In genomic region chr7:109690101-109690500, GRCm38 (mm10) we compare ENCODE assay signal across 23 mouse cellular contexts. TPM values are rescaled to one million over a fixed set of nuclear protein-coding genes. Genes with fewer than 3 reads are reported as not detected.
DNase-seq lines count a peak whose midpoint lies in the region; ATAC-seq and TF ChIP-seq lines count a peak whose summit lies in the region.
"Had no signal": no experiment of that assay in that cellular context is flagged by ENCODE, and none has a peak within 500 bp of the region (broad histone marks: within the 10 kb centered on the region; RNA-seq: fewer than 3 reads in every experiment).

No protein-coding gene starts in this region.

- no peak overlapping the region for H3K4me2 ChIP-seq in hindbrain, embryonic 14.5 days (replicated peaks)
- H3K4me2 ChIP-seq in liver, postnatal 0 days (ENCODE audit: low read depth, low read length) = no peak overlapping the region
- no peak overlapping the region for H3K4me2 ChIP-seq in liver, embryonic 12.5 days
- H3K4me2 ChIP-seq: heart, embryonic 11.5 days; hindbrain, embryonic 15.5 days; limb, embryonic 12.5 days; liver, embryonic 15.5 days had no signal

- H3K36me3 ChIP-seq in hindbrain, embryonic 10.5 days = no peaks in the 10 kb centered on the region
- no peaks in the 10 kb centered on the region for H3K36me3 ChIP-seq in hindbrain, embryonic 14.5 days (replicated peaks; ENCODE audit: control insufficient read depth, insufficient read depth)
- no peaks in the 10 kb centered on the region for H3K36me3 ChIP-seq in liver, postnatal 0 days (replicated peaks; ENCODE audit: insufficient read depth, low read length)
- no peaks in the 10 kb centered on the region for H3K36me3 ChIP-seq in liver, embryonic 12.5 days
- H3K36me3 ChIP-seq: forebrain, embryonic 10.5 days; hindbrain, embryonic 15.5 days; limb, embryonic 12.5 days; liver, embryonic 15.5 days had no signal

- TF ChIP-seq CTCF in liver, postnatal 0 days (IDR thresholded peaks at IDR 0.05; ENCODE audit: low read depth) = peak; percentile 43

- WGBS in hindbrain, embryonic 10.5 days = 90% methylated on average over 3 of the region's 3 CpGs
- WGBS in hindbrain, embryonic 14.5 days = 88% methylated on average over 3 of the region's 3 CpGs
- WGBS in liver, postnatal 0 days (ENCODE audit: insufficient replicate concordance) = 81% methylated on average over 3 of the region's 3 CpGs
- 77% methylated on average over 3 of the region's 3 CpGs for WGBS in liver, embryonic 12.5 days (ENCODE audit: insufficient replicate concordance)

- H3K9ac ChIP-seq in hindbrain, embryonic 14.5 days = no peak overlapping the region
- no peak overlapping the region for H3K9ac ChIP-seq in liver, postnatal 0 days (replicated peaks)
- no peak overlapping the region for H3K9ac ChIP-seq in liver, embryonic 12.5 days
- H3K9ac ChIP-seq: hindbrain, embryonic 15.5 days; limb, embryonic 12.5 days; liver, embryonic 15.5 days had no signal

- H3K27ac ChIP-seq in hindbrain, embryonic 10.5 days = no peak overlapping the region
- H3K27ac ChIP-seq in hindbrain, embryonic 14.5 days = no peak overlapping the region
- H3K27ac ChIP-seq in liver, postnatal 0 days (ENCODE audit: low read depth) = no peak overlapping the region
- H3K27ac ChIP-seq in liver, embryonic 12.5 days = no peak overlapping the region
- H3K27ac ChIP-seq: forebrain, embryonic 10.5 days; hindbrain, embryonic 15.5 days; limb, embryonic 12.5 days; liver, embryonic 15.5 days had no signal

- peak; percentile 7 for DNase-seq in hindbrain, embryonic 10.5 days (ENCODE audit: low spot score)
- DNase-seq in hindbrain, embryonic 14.5 days (ENCODE audit: low spot score) = no peak
- DNase-seq in liver, postnatal 0 days = no peak
- peak; percentile 49 for DNase-seq in R1 (ENCODE audit: low read depth, low spot score)
- no peak for DNase-seq in thymus, postnatal 10 days (ENCODE audit: low spot score in 2 of 2)
- DNase-seq: adrenal gland, postnatal 25 days; cerebellum, adult 18-20 months; cerebellum, postnatal 36 days; gastrocnemius, postnatal 10 days; heart, postnatal 14 days; kidney, adult 18-20 months; kidney, postnatal 36 days; layer of hippocampus, adult 9-11 months; retina, postnatal 1 day; thymus, postnatal 36 days had no signal

- H3K27me3 ChIP-seq in hindbrain, embryonic 10.5 days (ENCODE audit: insufficient read depth, poor library complexity, severe bottlenecking) = no peaks in the 10 kb centered on the region
- no peaks in the 10 kb centered on the region for H3K27me3 ChIP-seq in hindbrain, embryonic 14.5 days (ENCODE audit: control insufficient read depth, insufficient read depth, low read length)
- H3K27me3 ChIP-seq in liver, postnatal 0 days (ENCODE audit: insufficient read depth, low read length) = no peaks in the 10 kb centered on the region
- no peaks in the 10 kb centered on the region for H3K27me3 ChIP-seq in liver, embryonic 12.5 days (replicated peaks)
- H3K27me3 ChIP-seq: hindbrain, embryonic 15.5 days; limb, embryonic 12.5 days had no signal

- no peaks in the 10 kb centered on the region for H3K4me1 ChIP-seq in hindbrain, embryonic 10.5 days (replicated peaks)
- no peaks in the 10 kb centered on the region for H3K4me1 ChIP-seq in hindbrain, embryonic 14.5 days (replicated peaks; ENCODE audit: control insufficient read depth, insufficient read depth, low read length)
- H3K4me1 ChIP-seq in liver, postnatal 0 days (ENCODE audit: insufficient read depth) = no peaks in the 10 kb centered on the region; the same call in 1 of the 2 replicates
- H3K4me1 ChIP-seq in liver, embryonic 12.5 days = peaks cover 21% of the 10 kb centered on the region
- H3K4me1 ChIP-seq: hindbrain, embryonic 15.5 days; limb, embryonic 12.5 days; liver, embryonic 15.5 days had no signal

- no peak for ATAC-seq in hindbrain, embryonic 14.5 days (ENCODE audit: low FRiP score)
- no peak for ATAC-seq in liver, postnatal 0 days
- no peak for ATAC-seq in liver, embryonic 12.5 days
- ATAC-seq in megakaryocyte progenitor cell, adult 5-6 weeks (replicated peaks; ENCODE audit: poor library complexity) = 0 out of 2 replicates have a peak, but pooled peaks have one; percentile 29

- H3K9me3 ChIP-seq in hindbrain, embryonic 10.5 days = no peaks in the 10 kb centered on the region
- H3K9me3 ChIP-seq in hindbrain, embryonic 14.5 days (ENCODE audit: control insufficient read depth, low read length) = no peaks in the 10 kb centered on the region
- no peaks in the 10 kb centered on the region for H3K9me3 ChIP-seq in liver, postnatal 0 days (ENCODE audit: low read length)
- H3K9me3 ChIP-seq in liver, embryonic 12.5 days (replicated peaks) = no peaks in the 10 kb centered on the region
- H3K9me3 ChIP-seq: forebrain, embryonic 10.5 days; hindbrain, embryonic 15.5 days; limb, embryonic 12.5 days; liver, embryonic 15.5 days had no signal

- no peak for TF ChIP-seq EP300 in liver, postnatal 0 days (IDR thresholded peaks at IDR 0.05; ENCODE audit: low read depth)

- no peak overlapping the region for H3K4me3 ChIP-seq in hindbrain, embryonic 10.5 days
- H3K4me3 ChIP-seq in hindbrain, embryonic 14.5 days (replicated peaks; ENCODE audit: low read length) = no peak overlapping the region
- H3K4me3 ChIP-seq in liver, postnatal 0 days (ENCODE audit: low read depth, low read length) = no peak overlapping the region
- H3K4me3 ChIP-seq in liver, embryonic 12.5 days = no peak overlapping the region
- H3K4me3 ChIP-seq: forebrain, embryonic 10.5 days; hindbrain, embryonic 15.5 days; limb, embryonic 12.5 days; liver, embryonic 15.5 days had no signal

RNA-seq across cellular contexts. Expression of gene St5, which starts 13.3 kb away (rescaled TPM):
- 43.2 and 44.3 TPM in 2 replicates for polyA plus RNA-seq in hindbrain, embryonic 10.5 days (2016; fragmentation: Nextera tagmentation; extraction: Ambion mirVana)
- polyA plus RNA-seq in hindbrain, embryonic 14.5 days (2014; fragmentation: Nextera tagmentation; extraction: Ambion mirVana) = 23.4 and 24.0 TPM in 2 replicates
- 33.4 and 33.9 TPM in 2 replicates for polyA plus RNA-seq in liver, postnatal 0 days (2015; fragmentation: Nextera tagmentation; extraction: Ambion mirVana)
- polyA plus RNA-seq in liver, embryonic 12.5 days (2016; fragmentation: Nextera tagmentation; extraction: Ambion mirVana) = 25.1 and 25.3 TPM in 2 replicates
- total RNA-seq in megakaryocyte progenitor cell, adult 5-6 weeks (2015) = 1.6 and 4.0 TPM in 2 replicates
- total RNA-seq in megakaryocyte progenitor cell, adult 5-6 weeks (2017) = 2.0 and 2.9 TPM in 2 replicates

RNA-seq across cellular contexts. Expression of gene Akip1, which starts 13.4 kb away (rescaled TPM):
- 24.5 and 27.2 TPM in 2 replicates for polyA plus RNA-seq in hindbrain, embryonic 10.5 days (2016; fragmentation: Nextera tagmentation; extraction: Ambion mirVana)
- polyA plus RNA-seq in hindbrain, embryonic 14.5 days (2014; fragmentation: Nextera tagmentation; extraction: Ambion mirVana) = 12.7 and 13.0 TPM in 2 replicates
- 23.7 and 24.5 TPM in 2 replicates for polyA plus RNA-seq in liver, postnatal 0 days (2015; fragmentation: Nextera tagmentation; extraction: Ambion mirVana)
- 47.9 and 50.2 TPM in 2 replicates for polyA plus RNA-seq in liver, embryonic 12.5 days (2016; fragmentation: Nextera tagmentation; extraction: Ambion mirVana)
- 55.0 and 58.3 TPM in 2 replicates for total RNA-seq in megakaryocyte progenitor cell, adult 5-6 weeks (2015)
- total RNA-seq in megakaryocyte progenitor cell, adult 5-6 weeks (2017) = 31.7 and 32.2 TPM in 2 replicates

RNA-seq across cellular contexts. Expression of gene BC051019, which starts 33.5 kb away (rescaled TPM):
- polyA plus RNA-seq in hindbrain, embryonic 10.5 days (2016; fragmentation: Nextera tagmentation; extraction: Ambion mirVana) = 0.16 and 0.73 TPM in 2 replicates
- polyA plus RNA-seq in hindbrain, embryonic 14.5 days (2014; fragmentation: Nextera tagmentation; extraction: Ambion mirVana) = 0.70 TPM in 1 of 2 replicates, not detected in the other
- 0.08 TPM in 1 of 2 replicates, not detected in the other for polyA plus RNA-seq in liver, postnatal 0 days (2015; fragmentation: Nextera tagmentation; extraction: Ambion mirVana)
- 0.13 and 0.25 TPM in 2 replicates for polyA plus RNA-seq in liver, embryonic 12.5 days (2016; fragmentation: Nextera tagmentation; extraction: Ambion mirVana)
- not detected in 2 replicates for total RNA-seq in megakaryocyte progenitor cell, adult 5-6 weeks (2015)
- not detected in 2 replicates for total RNA-seq in megakaryocyte progenitor cell, adult 5-6 weeks (2017)
- total RNA-seq: adrenal gland, postnatal 25 days; gastrocnemius, postnatal 10 days had no signal
- polyA plus RNA-seq: heart, embryonic 11.5 days had no signal

RNA-seq across cellular contexts. Expression of gene Ascl3, which starts 41.4 kb away (rescaled TPM):
- polyA plus RNA-seq in hindbrain, embryonic 10.5 days (2016; fragmentation: Nextera tagmentation; extraction: Ambion mirVana) = 0.24 and 0.25 TPM in 2 replicates
- polyA plus RNA-seq in hindbrain, embryonic 14.5 days (2014; fragmentation: Nextera tagmentation; extraction: Ambion mirVana) = not detected in 2 replicates
- not detected in 2 replicates for polyA plus RNA-seq in liver, postnatal 0 days (2015; fragmentation: Nextera tagmentation; extraction: Ambion mirVana)
- not detected in 2 replicates for polyA plus RNA-seq in liver, embryonic 12.5 days (2016; fragmentation: Nextera tagmentation; extraction: Ambion mirVana)
- not detected in 2 replicates for total RNA-seq in megakaryocyte progenitor cell, adult 5-6 weeks (2015)
- not detected in 2 replicates for total RNA-seq in megakaryocyte progenitor cell, adult 5-6 weeks (2017)
- total RNA-seq: adrenal gland, postnatal 25 days; gastrocnemius, postnatal 10 days; heart, postnatal 14 days had no signal
- polyA plus RNA-seq: forebrain, embryonic 10.5 days; heart, embryonic 11.5 days; hindbrain, embryonic 15.5 days; limb, embryonic 12.5 days; liver, embryonic 15.5 days; neural tube, embryonic 11.5 days had no signal

Comparison
In these comparisons a context has a peak if more than half of its experiments do, and no peak if none do; other contexts are left out.
1. DNase-seq: peak in hindbrain, embryonic 10.5 days (single experiment) and R1 (single experiment); none in hindbrain, embryonic 14.5 days (single experiment), liver, postnatal 0 days (single experiment) and thymus, postnatal 10 days (0 of 2).